Mouse (Mus musculus) heart, embryonic 11.5 days (tissue): ENCODE measurements around the gene Serpinb9b. TPM values are rescaled to one million over a fixed set of nuclear protein-coding genes. Genes with fewer than 3 reads are reported as not detected.
"Not testable (repeated sequence)": the region's sequence is repeated elsewhere in the genome, so short reads cannot be mapped to it uniquely, and the experiment has no call there.

Experiments
- ATAC-seq: fragments of 200-750 bp; cut with Nextera tagmentation; replicated peaks from 2 replicates; pipeline ENCODE4 v1.8.0; 2017; ENCODE audit warnings: moderate library complexity; ENCODE audit not compliant: insufficient number of reproducible peaks, low FRiP score, low TSS enrichment
- H3K27ac ChIP-seq: fragments of 300-500 bp; sonication (generic); 2 replicates; pipeline ENCODE4 v1.5.1; 2014; ENCODE audit warnings: mild to moderate bottlenecking, low read depth, low read length
- H3K27me3 ChIP-seq: fragments of 300-500 bp; sonication (generic); 2 replicates; pipeline ENCODE4 v1.6.1; 2014; ENCODE audit warnings: mild to moderate bottlenecking, low read length, mixed read lengths; ENCODE audit not compliant: control insufficient read depth, insufficient read depth
- H3K36me3 ChIP-seq: fragments of 300-500 bp; sonication (generic); 2 replicates; pipeline ENCODE4 v1.6.1; 2014; ENCODE audit warnings: mild to moderate bottlenecking, low read length, moderate library complexity, mixed read lengths; ENCODE audit not compliant: control insufficient read depth, insufficient read depth
- H3K4me1 ChIP-seq: fragments of 300-500 bp; sonication (generic); 2 replicates; pipeline ENCODE4 v1.6.1; 2014; ENCODE audit warnings: low read length; ENCODE audit not compliant: control insufficient read depth, insufficient read depth
- H3K4me2 ChIP-seq: fragments of 300-500 bp; sonication (generic); 2 replicates; pipeline ENCODE4 v1.6.1; 2014; ENCODE audit warnings: mild to moderate bottlenecking, moderate library complexity
- H3K4me3 ChIP-seq: fragments of 300-500 bp; sonication (generic); 2 replicates; pipeline ENCODE4 v1.5.1; 2014; ENCODE audit warnings: low read depth, low read length
- H3K9ac ChIP-seq: fragments of 300-500 bp; sonication (generic); 2 replicates; pipeline ENCODE4 v1.6.1; 2014; ENCODE audit warnings: mild to moderate bottlenecking, low read depth, low read length, moderate library complexity
- H3K9me3 ChIP-seq: fragments of 300-500 bp; sonication (generic); replicated peaks from 2 replicates; pipeline ENCODE4 v1.6.1; 2016; ENCODE audit warnings: low read length; ENCODE audit not compliant: control insufficient read depth
- WGBS: fragments of 180-500 bp; shearing (Covaris S2); extraction: QIAGEN DNeasy Blood & Tissue Kit; methylation state at CpG from one replicate; pipeline ENCODE4 v1.1.7; 2014; ENCODE audit not compliant: insufficient replicate concordance; 5-methylcytosine and 5-hydroxymethylcytosine counted together
- polyA plus RNA-seq: library from polyadenylated mRNA; unstranded; fragments of >200 nt; fragmentation: Nextera tagmentation; extraction: Ambion mirVana; gene quantifications from 2 replicates; pipeline ENCODE4 v1.2.1, GENCODE M21; 2014

Serpinb9b gene
- polyA plus RNA-seq, 1 experiment from 2014 or later = 0.96 TPM

GRCm38 (mm10) chr13:33028146-33028545 lies 930 bp downstream of the Serpinb9b start:
- ATAC-seq = peak; percentile 10; the same call in 1 of the 2 replicates
- 25% methylated on average over 2 of the region's 2 CpGs for WGBS
- H3K27ac ChIP-seq = no peak overlapping the region
- no peaks in the 10 kb centered on the region for H3K27me3 ChIP-seq
- H3K9ac ChIP-seq = no peak overlapping the region
- H3K9me3 ChIP-seq = no peaks in the 10 kb centered on the region
- H3K4me2 ChIP-seq = no peak overlapping the region
- H3K4me1 ChIP-seq = peaks cover 3% of the 10 kb centered on the region; the same call in 1 of the 2 replicates
- no peak overlapping the region for H3K4me3 ChIP-seq
- no peaks in the 10 kb centered on the region for H3K36me3 ChIP-seq

DNA sequence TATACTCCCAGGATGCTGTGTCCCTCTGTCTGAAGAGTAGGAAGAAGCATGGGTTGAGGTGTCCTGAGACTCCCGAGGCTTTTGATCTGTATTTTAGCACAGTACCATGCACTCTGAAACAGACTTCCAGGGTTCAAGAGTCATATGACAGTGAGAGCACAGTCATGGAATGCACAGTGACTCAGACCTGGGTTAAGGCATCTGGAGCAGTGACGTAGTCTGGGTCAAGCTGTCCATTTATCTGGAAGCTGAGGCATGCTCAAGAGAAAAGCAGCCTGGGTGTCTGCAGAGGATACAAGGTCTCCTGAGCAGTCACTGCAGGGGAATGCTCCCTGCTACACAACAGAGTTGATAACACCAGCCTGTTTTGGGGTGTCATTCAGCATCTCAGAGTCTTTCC lies 1.3 kb downstream of the Serpinb9b start:
- no peak overlapping the region for H3K27ac ChIP-seq
- H3K9me3 ChIP-seq = no peaks in the 10 kb centered on the region
- no peak overlapping the region for H3K9ac ChIP-seq
- no peaks in the 10 kb centered on the region for H3K27me3 ChIP-seq
- H3K4me3 ChIP-seq = no peak overlapping the region
- peak; percentile 42; the same call in 1 of the 2 replicates for ATAC-seq
- 23% methylated on average over 2 of the region's 2 CpGs for WGBS
- peaks cover 3% of the 10 kb centered on the region; the same call in 1 of the 2 replicates for H3K4me1 ChIP-seq
- no peaks in the 10 kb centered on the region for H3K36me3 ChIP-seq
- H3K4me2 ChIP-seq = no peak overlapping the region

DNA sequence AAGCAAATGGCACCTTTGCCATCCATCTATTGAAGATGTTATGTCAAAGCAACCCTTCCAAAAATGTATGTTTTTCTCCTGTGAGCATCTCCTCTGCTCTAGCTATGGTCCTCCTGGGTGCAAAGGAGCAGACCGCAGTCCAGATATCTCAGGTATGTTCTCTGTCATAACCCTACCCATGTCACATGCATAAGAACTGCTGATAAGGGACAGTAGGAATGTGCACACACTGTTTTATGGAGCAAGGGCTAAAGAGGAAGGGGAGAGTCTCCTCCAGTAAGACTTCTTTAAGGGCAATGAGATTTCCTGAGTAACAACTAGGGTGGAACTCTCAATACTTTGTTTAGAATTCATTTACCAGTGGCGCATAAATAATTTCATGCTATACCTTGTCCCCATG lies 2.3 kb downstream of the Serpinb9b start:
- H3K9ac ChIP-seq, H3K27ac ChIP-seq, H3K36me3 ChIP-seq, ATAC-seq, H3K4me3 ChIP-seq, H3K9me3 ChIP-seq, H3K4me1 ChIP-seq, H3K27me3 ChIP-seq, H3K4me2 ChIP-seq: not testable (repeated sequence)
- 71% methylated on average over 2 of the region's 2 CpGs for WGBS

- WGBS = 79% methylated on average over 2 of the region's 3 CpGs
- Histone ChIP-seq H3K27ac (no peak overlapping the region), H3K27me3 (no peaks in the 10 kb centered on the region)
These were observed 3.1 kb downstream of the Serpinb9b start for GRCm38 (mm10) chr13:33030281-33030680.

DNA sequence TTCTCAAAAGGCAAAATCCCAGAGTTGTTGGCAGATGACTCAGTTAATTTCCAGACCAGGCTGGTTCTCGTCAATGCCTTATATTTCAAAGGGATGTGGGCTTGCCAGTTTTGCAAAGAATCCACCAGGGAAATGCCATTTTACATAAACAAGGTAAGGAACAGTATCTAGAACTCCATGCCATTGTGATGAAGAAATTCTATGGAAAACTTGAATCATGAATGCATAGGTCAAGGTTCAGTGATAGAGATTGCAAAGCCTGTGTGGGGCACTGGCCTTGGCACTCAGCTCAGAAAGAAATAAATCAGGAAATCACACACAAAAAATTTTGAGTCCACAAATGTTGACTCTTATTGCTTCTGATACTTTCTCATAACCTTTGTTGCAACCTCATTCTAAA lies 8.3 kb downstream of the Serpinb9b start:
- no peak overlapping the region for H3K4me3 ChIP-seq
- 60% methylated on average over 1 of the region's 1 CpGs for WGBS
- no peak overlapping the region for H3K4me2 ChIP-seq
- no peaks in the 10 kb centered on the region for H3K9me3 ChIP-seq
- H3K27ac ChIP-seq = no peak overlapping the region
- no peak overlapping the region for H3K9ac ChIP-seq
- no peaks in the 10 kb centered on the region for H3K27me3 ChIP-seq
- ATAC-seq = no peak
- no peaks in the 10 kb centered on the region for H3K4me1 ChIP-seq
- H3K36me3 ChIP-seq = no peaks in the 10 kb centered on the region

More at GRCm38 (mm10) chr13:33030281-33030680, 3.1 kb downstream of the Serpinb9b start:
- no peak for ATAC-seq
- Histone ChIP-seq H3K4me1 (peaks cover 3% of the 10 kb centered on the region; the same call in 1 of the 2 replicates), H3K9me3 (no peaks in the 10 kb centered on the region), H3K9ac (no peak overlapping the region), H3K4me3 (no peak overlapping the region), H3K36me3 (no peaks in the 10 kb centered on the region), H3K4me2 (no peak overlapping the region)

- Histone ChIP-seq H3K9me3 (no peaks in the 10 kb centered on the region), H3K4me2 (no peak overlapping the region), H3K9ac (no peak overlapping the region), H3K4me1 (no peaks in the 10 kb centered on the region), H3K36me3 (no peaks in the 10 kb centered on the region), H3K27me3 (no peaks in the 10 kb centered on the region), H3K27ac (no peak overlapping the region), H3K4me3 (no peak overlapping the region)
- ATAC-seq = no peak
- 93% methylated on average over 3 of the region's 3 CpGs for WGBS
These were observed 16.3 kb downstream of the Serpinb9b start for GRCm38 (mm10) chr13:33043542-33043941.

GRCm38 (mm10) chr13:33047234-33047633 lies 20.0 kb downstream of the Serpinb9b start:
- no peak overlapping the region for H3K4me3 ChIP-seq
- H3K9me3 ChIP-seq = no peaks in the 10 kb centered on the region
- H3K27ac ChIP-seq = no peak overlapping the region
- ATAC-seq = no peak
- 89% methylated on average over 2 of the region's 2 CpGs for WGBS
- H3K36me3 ChIP-seq = no peaks in the 10 kb centered on the region
- H3K4me1 ChIP-seq = no peaks in the 10 kb centered on the region; the same call in 1 of the 2 replicates
- no peak overlapping the region for H3K9ac ChIP-seq
- H3K27me3 ChIP-seq = no peaks in the 10 kb centered on the region
- no peak overlapping the region for H3K4me2 ChIP-seq

GRCm38 (mm10) chr13:33048187-33048586 lies 21.0 kb downstream of the Serpinb9b start:
- Histone ChIP-seq H3K27me3 (no peaks in the 10 kb centered on the region), H3K4me3 (no peak overlapping the region), H3K27ac (no peak overlapping the region), H3K9ac (no peak overlapping the region), H3K4me1 (no peaks in the 10 kb centered on the region; the same call in 1 of the 2 replicates), H3K4me2 (no peak overlapping the region), H3K9me3 (no peaks in the 10 kb centered on the region), H3K36me3 (no peaks in the 10 kb centered on the region)
- ATAC-seq = no peak
- 73% methylated on average over 4 of the region's 4 CpGs for WGBS

- H3K4me1 ChIP-seq = no peaks in the 10 kb centered on the region; the same call in 1 of the 2 replicates
- no peak for ATAC-seq
These were observed 24.5 kb downstream of the Serpinb9b start for GRCm38 (mm10) chr13:33051697-33052096.

More at GRCm38 (mm10) chr13:33051697-33052096, 24.5 kb downstream of the Serpinb9b start:
- H3K9ac ChIP-seq = no peak overlapping the region
- H3K4me3 ChIP-seq = no peak overlapping the region
- no peaks in the 10 kb centered on the region for H3K36me3 ChIP-seq
- H3K27ac ChIP-seq = no peak overlapping the region
- H3K9me3 ChIP-seq = no peaks in the 10 kb centered on the region
- no peak overlapping the region for H3K4me2 ChIP-seq
- no peaks in the 10 kb centered on the region for H3K27me3 ChIP-seq
- WGBS = 45% methylated on average over 3 of the region's 3 CpGs
